Mouse (Mus musculus) heart, postnatal 25 days (tissue): Measurements from ENCODE around the gene Sdf2. TPM values are rescaled to one million over a fixed set of nuclear protein-coding genes. Genes with fewer than 3 reads are reported as not detected.
A peak's percentile ranks its signal among the peaks of the same experiment; 100 is the strongest.
"Not testable (repeated sequence)": the region's sequence is repeated elsewhere in the genome, so short reads cannot be mapped to it uniquely, and the experiment has no call there.

ENCODE experiments used
- DNase-seq: peaks from one replicate; pipeline ENCODE4 v3.0.0; 2022; ENCODE audit warnings: low spot score
- intact Hi-C: fragments of 180-260 bp; cut with DNase I; formaldehyde crosslinking; loops from one replicate; pipeline ENCODE4 v1.15.1; 2025
- total RNA-seq, 2 experiments: library from RNA; stranded (reverse); gene quantifications; 2 replicates each; pipeline ENCODE4 v1.2.3; 2021

The Sdf2 gene
- total RNA-seq, 2 experiments from 2014 or later, result 47.5 to 48.0 TPM

- intact Hi-C loops, result no loop called here
- peak; percentile 89 for DNase-seq
Measured at GRCm38 (mm10) chr11:78261380-78262352, 16.1 kb downstream of the Sdf2 start, which contains the start of gene 2610507B11Rik. Gene 2610507B11Rik, plus strand, starts transcription at chr11:78261752.

DNA sequence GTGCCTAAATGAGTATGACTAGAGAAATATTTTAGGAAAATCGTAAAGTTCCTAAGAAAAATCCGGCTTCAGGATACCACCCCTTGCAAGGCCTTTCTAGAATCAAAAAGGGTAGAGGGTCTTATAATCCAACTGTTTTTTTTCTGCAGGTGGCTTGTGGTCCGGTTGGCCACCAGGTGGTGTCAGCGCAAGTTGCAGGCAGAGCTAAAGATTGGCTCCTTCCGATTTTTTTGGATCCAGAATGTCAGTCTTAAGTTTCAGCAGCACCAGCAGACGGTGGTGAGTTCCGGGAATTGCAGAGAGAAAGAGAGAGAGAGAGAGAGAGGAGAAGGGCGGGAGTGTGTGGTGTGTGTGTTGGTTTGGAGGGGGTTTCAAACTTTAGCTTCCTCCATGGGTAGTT lies 17.0 kb downstream of the Sdf2 start:
- intact Hi-C loops, result no loop called here
- no peak for DNase-seq

- intact Hi-C loops, result no loop called here
- no peak for DNase-seq
Measured at GRCm38 (mm10) chr11:78265571-78265970, 20.0 kb downstream of the Sdf2 start.

DNA sequence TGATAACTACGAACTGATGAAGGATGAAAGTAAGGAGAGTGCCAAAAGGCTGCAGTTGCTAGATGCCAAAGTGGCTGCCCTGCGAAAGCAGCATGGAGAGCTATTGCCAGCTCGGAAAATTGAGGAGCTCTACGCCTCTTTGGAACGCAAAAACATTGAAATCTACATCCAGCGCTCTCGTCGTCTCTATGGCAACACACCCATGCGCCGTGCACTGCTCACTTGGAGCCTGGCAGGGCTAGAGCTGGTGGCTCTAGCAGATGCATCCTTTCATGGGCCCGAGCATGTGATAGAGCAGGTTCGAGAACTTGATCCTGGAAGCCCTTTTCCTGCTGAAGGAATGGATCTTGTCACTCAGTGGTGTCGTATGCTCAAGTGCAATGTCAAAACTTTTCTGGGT lies 26.4 kb downstream of the Sdf2 start:
- DNase-seq, result no peak
- intact Hi-C loops, result no loop called here

DNA sequence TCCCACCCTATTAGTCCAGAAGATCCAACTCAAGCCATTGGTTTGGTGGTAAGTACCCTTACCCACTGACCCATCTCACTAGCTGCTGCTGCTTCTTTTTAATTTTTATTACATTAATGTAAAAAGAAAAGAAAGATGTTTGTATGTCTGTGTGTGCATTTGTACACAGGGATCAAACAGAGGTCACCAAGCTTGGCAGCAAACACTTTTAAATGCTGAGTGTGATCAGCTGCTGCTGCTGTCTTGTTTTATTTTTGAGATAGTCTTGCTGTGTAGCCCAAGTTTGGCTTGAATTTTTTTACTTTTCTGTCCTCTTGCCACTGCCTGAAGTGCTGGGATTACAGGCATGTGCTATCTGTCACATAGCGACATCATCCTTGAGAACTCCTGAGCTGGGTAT lies 30.1 kb downstream of the Sdf2 start:
- no peak for DNase-seq
- intact Hi-C loops, result no loop called here

DNA sequence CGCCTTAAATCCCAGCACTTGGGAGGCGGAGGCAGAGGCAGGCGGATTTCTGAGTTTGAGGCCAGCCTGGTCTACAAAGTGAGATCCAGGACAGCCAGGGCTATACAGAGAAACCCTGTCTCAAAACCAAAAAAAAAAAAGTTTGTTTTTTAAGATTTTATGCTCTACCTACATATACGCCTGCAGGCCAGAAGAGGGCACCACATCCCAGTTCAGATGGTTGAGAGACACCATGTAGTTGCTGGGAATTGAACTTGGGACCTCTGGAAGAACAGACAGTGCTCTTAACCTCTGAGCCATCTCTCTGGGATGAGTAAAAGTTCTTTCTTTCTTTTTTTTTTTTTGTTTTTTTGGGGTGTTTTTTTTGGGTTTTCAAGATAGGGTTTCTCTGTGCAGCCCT lies 30.6 kb downstream of the Sdf2 start:
- DNase-seq, intact Hi-C loops: not testable (repeated sequence)

- intact Hi-C loops, result no loop called here
- DNase-seq, result no peak
Measured at GRCm38 (mm10) chr11:78278853-78279252, 33.3 kb downstream of the Sdf2 start.

DNA sequence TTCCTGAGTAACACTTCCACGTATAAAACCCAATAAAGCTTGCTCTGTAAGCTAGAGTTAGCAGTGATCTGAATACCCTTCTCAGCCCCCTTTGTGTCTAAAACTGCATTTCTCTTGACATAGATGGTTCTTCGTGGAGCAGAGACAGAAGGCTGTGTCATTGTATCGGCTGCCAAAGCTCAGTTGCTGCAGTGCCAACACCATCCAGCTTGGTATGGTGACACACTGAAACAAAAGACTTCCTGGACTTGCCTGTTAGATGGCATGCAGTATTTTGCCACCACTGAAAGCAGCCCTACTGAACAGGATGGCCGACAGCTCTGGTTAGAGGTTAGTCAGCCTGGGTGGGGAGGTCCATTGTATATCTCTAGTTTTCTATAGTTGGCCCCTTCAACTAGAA lies 34.0 kb downstream of the Sdf2 start:
- intact Hi-C loops, result no loop called here
- DNase-seq, result no peak

DNA sequence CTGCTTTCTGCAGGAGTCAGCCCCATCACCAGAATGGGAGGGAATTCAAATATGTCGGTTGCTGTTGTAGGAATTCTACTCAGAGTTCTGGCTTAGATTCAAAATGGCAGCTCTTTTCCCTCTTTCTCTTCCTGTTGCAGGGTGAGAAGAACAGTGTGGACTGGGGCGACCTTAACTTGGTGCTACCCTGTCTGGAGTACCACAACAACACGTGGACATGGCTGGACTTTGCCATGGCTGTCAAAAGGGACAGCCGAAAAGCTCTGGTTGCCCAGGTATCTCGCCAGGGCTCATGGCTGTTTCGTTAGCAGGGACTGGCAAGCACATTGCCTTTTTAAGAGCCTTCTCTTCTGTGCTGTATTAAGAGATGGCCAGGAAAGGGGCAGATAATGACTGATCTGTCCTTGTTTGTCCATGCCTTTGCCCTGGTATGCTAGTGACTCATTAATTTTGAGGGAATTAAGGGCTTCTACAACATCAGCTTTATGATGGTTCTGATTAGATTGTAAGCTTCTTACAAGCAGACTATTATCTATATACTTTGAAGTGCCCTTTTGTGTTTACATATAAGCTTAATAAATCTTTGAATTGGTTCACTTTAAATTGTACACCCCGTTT lies 43.7 kb downstream of the Sdf2 start:
- intact Hi-C loops, result no loop called here
- no peak for DNase-seq

DNA sequence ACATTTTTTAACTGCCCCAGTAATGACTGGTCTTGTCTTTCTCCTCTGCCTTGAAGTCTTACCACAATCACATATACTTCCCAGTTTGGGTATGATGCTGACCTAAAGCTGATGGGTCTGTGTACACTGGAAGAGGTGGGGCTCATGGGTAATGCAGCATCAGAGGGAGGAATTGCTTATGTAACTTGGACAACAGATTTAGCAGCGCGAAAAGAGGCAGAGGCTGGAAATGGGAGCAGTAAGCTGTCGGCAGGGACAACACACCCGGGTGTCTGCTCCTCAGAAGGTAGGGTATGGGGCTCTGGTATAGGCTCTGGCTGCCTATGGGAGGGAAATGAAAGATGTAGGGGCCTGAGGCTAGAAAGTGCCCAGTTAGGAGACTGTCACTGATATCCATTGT lies 45.1 kb downstream of the Sdf2 start, which contains the start of gene BC030499:
Gene BC030499 (plus strand): TSS at position 188 of the 400 bp plus-strand sequence.
- intact Hi-C loops, result no loop called here
- DNase-seq, result no peak

- intact Hi-C loops, result no loop called here
Measured at GRCm38 (mm10) chr11:78294585-78294984, 49.0 kb downstream of the Sdf2 start.

GRCm38 (mm10) chr11:78300917-78301316 lies 55.4 kb downstream of the Sdf2 start:
- intact Hi-C loops, result no loop called here

More at GRCm38 (mm10) chr11:78294585-78294984, 49.0 kb downstream of the Sdf2 start:
- DNase-seq, result no peak

DNA sequence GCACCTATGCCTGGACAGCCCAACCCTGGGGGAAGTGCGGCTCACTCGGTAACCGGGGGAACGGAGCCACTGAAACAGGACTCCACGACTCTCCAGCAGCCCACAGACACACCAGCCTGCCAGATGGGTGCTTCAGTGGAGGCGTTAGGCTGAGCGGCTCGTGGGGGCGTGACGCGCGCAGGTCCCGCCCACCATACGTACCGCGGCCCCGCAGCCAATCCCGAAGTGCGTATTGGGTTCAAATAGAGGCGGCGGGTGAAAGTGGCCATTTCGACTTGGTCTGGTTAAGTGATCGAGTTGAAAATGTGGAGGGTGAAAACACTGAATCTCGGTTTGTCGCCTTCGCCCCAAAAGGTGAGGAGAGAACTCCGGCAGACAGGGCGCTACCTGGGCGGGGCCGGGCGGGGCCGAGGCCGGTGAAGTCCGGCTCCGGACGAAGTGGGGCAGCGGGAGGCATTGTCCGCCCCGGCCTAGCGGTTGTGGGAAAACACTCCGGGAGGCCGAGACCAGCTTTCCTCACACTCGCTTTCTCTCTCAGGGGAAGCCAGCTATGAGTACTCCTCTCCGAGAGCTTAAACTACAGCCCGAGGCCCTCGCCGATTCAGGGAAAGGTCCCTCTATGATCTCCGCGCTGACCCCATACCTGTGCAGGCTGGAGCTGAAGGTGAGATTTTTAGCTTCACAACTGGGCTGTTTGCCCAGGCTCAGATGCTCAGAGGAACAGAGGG lies 56.0 kb downstream of the Sdf2 start, which contains the start of gene Spag5:
Gene Spag5 (plus strand): TSS at position 173 of the 728 bp plus-strand sequence.
- intact Hi-C loops, result no loop called here
- peak; percentile 78 for DNase-seq

More at GRCm38 (mm10) chr11:78300917-78301316, 55.4 kb downstream of the Sdf2 start:
- DNase-seq, result no peak

Other genes with a start within 250 kb of the Sdf2 start
- gene Dhrs13, start 213.5 kb upstream of the Sdf2 start, total RNA-seq, result 1 to 10 TPM; 3.2 to 4.4 TPM
- gene Flot2, start 207.8 kb upstream of the Sdf2 start, total RNA-seq, result 10 to 100 TPM; 59.3 to 61.2 TPM
- gene Eral1, start 165.4 kb upstream of the Sdf2 start, total RNA-seq, result 10 to 100 TPM; 25.7 to 27.6 TPM
- gene Fam222b, start 151.1 kb upstream of the Sdf2 start, total RNA-seq, result 10 to 100 TPM; 10.8 to 12.3 TPM
- 1 to 10 TPM; 4.6 to 6.7 TPM for gene Traf4, start 80.2 kb upstream of the Sdf2 start, total RNA-seq
- gene Nek8, start 69.1 kb upstream of the Sdf2 start, total RNA-seq, result 1 to 10 TPM; 2.5 to 2.6 TPM
- 1 to 10 TPM; 5.5 to 7.2 TPM for gene Tlcd1, start 69.0 kb upstream of the Sdf2 start, total RNA-seq
- gene Rpl23a, start 62.2 kb upstream of the Sdf2 start, total RNA-seq, result 100 to 1,000 TPM; 776 to 853 TPM
- gene Rab34, start 57.3 kb upstream of the Sdf2 start, total RNA-seq, result 10 to 100 TPM; 11.2 to 12.2 TPM
- gene Proca1, start 52.4 kb upstream of the Sdf2 start, total RNA-seq, result 1 to 10 TPM in 1 of 2 experiments, under 1 TPM in 1; 0.31 to 1.1 TPM
- gene Supt6, start 241 bp downstream of the Sdf2 start, total RNA-seq, result 10 to 100 TPM; 26.9 to 28.1 TPM
- 100 to 1,000 TPM; 190 to 210 TPM for gene 2610507B11Rik, start 16.0 kb downstream of the Sdf2 start, total RNA-seq
- 1 to 10 TPM in 1 of 2 experiments, under 1 TPM in 1; 0.98 to 1.5 TPM for gene BC030499, start 45.1 kb downstream of the Sdf2 start, total RNA-seq
- under 1 TPM; 0.62 to 0.67 TPM for gene Spag5, start 55.8 kb downstream of the Sdf2 start, total RNA-seq
- gene Aldoc, start 77.2 kb downstream of the Sdf2 start, total RNA-seq, result under 1 TPM; 0.50 to 0.52 TPM
- 10 to 100 TPM; 23.0 to 23.6 TPM for gene Pigs, start 82.7 kb downstream of the Sdf2 start, total RNA-seq
- gene Unc119, start 97.7 kb downstream of the Sdf2 start, total RNA-seq, result 1 to 10 TPM; 4.2 to 4.6 TPM
- gene Foxn1, start 140.8 kb downstream of the Sdf2 start, total RNA-seq, result not detected
- gene Slc13a2, start 176.5 kb downstream of the Sdf2 start, total RNA-seq, result not detected
- 1 to 10 TPM; 1.4 to 2.3 TPM for gene Slc46a1, start 220.0 kb downstream of the Sdf2 start, total RNA-seq